Mouse (Mus musculus): ENCODE data around the gene Hpse.

Gene Hpse

GRCm38 (mm10) chr5:100642316-100642715 is 77.2 kb downstream of the Hpse start:
- DNase-seq (ENCODE audit: low spot score in 2 of 2), result no peak

DNA sequence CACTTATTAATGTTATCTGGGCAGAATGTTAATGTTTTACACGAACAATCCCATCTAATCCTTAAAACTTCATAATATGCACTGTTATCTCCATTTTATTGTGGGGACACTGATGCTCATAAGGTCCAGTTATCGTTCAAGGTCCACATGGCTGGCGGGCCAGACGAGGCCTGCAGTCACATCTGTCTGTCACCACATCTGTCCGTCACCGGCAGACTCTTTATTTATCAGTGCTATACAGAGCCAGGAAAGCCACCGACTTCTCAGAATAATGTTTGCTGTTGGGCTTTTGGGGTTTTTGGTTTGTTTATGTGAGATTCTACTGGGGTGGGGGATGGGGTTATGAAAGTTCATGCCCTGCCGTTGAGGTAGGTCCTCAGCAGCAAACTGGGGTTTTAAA is 81.0 kb downstream of the Hpse start:
- DNase-seq (ENCODE audit: low spot score in 2 of 2), result no peak

GRCm38 (mm10) chr5:100636794-100637544 is 82.5 kb downstream of the Hpse start:
- DNase-seq (ENCODE audit: low spot score in 2 of 2), result no peak

DNA sequence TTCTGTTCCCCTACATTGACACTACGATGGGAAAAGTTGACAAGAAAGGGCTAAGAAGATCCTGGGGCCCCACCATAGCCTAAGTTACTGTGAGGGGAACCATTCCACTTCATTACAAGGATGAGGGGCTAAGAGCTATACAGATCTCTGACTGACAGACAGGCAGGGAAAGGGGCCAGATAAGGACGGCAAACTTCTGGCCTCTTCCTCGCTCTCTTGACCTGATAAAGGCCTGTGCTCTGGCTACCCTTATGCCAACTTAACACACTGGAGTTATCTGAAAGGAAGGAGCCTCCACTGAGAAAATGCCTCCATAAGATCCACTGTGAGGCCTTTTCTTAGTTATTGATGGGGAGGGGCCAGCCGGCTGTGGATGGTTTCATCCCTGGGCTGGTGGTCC is 83.6 kb downstream of the Hpse start:
- DNase-seq (ENCODE audit: low spot score in 2 of 2), result no peak

DNA sequence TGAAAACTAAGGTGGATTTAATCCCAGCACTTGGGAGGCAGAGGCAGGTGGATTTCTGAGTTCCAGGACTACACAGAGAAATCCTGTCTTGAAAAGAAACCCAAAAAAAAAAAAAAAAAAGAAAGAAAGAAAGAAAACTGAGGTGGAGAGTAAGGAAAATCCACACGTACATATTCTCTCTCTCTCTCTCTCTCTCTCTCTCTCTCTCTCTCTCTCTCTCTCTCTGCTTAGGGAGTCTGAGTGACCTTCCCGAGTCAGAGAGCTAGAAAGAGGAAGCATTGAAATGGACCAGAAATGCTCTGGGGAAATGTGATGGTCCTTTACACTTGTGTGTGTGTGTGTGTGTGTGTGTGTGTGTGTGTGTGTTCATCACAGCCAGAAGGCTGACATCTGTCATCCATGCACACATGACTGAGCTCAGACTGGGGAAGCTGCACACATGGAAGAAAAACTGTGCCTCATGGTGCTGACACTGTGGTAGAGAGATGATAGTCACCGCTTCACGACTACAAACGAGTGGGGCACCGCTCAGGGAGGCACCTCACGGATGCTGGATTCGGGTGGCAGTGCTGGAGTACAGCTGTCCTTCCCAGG is 84.5 kb downstream of the Hpse start:
- DNase-seq (ENCODE audit: low spot score in 2 of 2), result no peak

- DNase-seq (ENCODE audit: low spot score in 2 of 2), result no peak
Measured at GRCm38 (mm10) chr5:100632540-100633129, 86.9 kb downstream of the Hpse start.

Measured in right cerebral cortex, postnatal 10 days (tissue).